Mouse (Mus musculus): ENCODE measurements at regions not wholly inside any gene's neighbourhood (a gene's known extent, or its start where the extent isn't known, plus 50 kb on each side); places are given as distances from the start of the nearest gene placed in this dataset.

DNA sequence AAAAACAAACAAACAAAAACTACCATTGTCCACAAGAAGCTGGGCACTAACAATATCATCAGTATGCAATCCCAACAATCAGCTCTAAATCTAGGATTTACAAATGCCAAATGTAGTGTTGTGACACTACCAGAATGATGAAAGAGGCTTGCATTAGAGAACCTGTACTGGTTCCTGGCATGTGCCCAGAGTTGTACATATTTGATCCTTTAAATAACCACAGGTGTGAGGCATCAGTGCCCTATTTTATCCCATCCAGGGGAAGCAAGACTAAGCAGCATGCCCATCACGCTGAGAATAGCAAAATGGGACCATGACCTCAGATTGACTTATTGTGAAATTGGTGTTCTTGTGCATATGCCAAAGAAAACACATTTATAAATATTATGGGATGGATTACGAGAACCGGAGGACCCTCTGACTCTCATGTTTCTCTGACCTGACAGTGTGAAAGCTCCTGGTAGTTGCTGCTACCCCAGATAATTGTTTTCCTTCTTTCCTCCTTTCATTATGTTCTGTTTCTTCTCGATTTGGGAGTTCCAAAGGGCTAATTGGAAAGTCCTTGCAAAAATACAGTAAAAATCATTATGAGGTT, 157.4 kb downstream of the Gm10192 start:
- H3K4me1 ChIP-seq (ENCODE audit: control insufficient read depth in 2 of 2, insufficient read depth in 2 of 2, low read length in 2 of 2, poor library complexity in 1 of 2), result no peaks in the 10 kb centered on the region
- no peaks in the 10 kb centered on the region for H3K9me3 ChIP-seq (ENCODE audit: control insufficient read depth, insufficient read depth, low read depth, low read length)
- TF ChIP-seq ZNF384 (IDR thresholded peaks at IDR 0.05; ENCODE audit: low read depth, low read length) (no peak), CHD2 (IDR thresholded peaks at IDR 0.05; ENCODE audit: low read depth, low read length) (no peak), ZC3H11A (IDR thresholded peaks at IDR 0.05; ENCODE audit: borderline replicate concordance, low read depth, low read length) (no peak), MAFK (IDR thresholded peaks at IDR 0.05; ENCODE audit: insufficient read depth, low read depth, low read length) (no peak), HCFC1 (IDR thresholded peaks at IDR 0.05; ENCODE audit: borderline replicate concordance, insufficient read depth, low read length) (no peak)
- in situ Hi-C loops (cut with MboI; ENCODE audit: low sequenced_read_pairs in 2 of 2, unreplicated experiment in 2 of 2), result no loop called here
- H3K36me3 ChIP-seq (ENCODE audit: control insufficient read depth, insufficient read depth, low read length, poor library complexity, severe bottlenecking), result no peaks in the 10 kb centered on the region
- no peak overlapping the region for H3K27ac ChIP-seq (ENCODE audit: insufficient read depth, low read depth, low read length, poor library complexity, severe bottlenecking)
- H3K4me3 ChIP-seq (ENCODE audit: insufficient read depth in 1 of 2, low read depth in 1 of 2, low read length in 2 of 2, poor library complexity in 1 of 2, severe bottlenecking in 1 of 2), result no peak overlapping the region
- DNase-seq (ENCODE audit: low read depth, low spot score), result no peak
- no peak overlapping the region for H3K9ac ChIP-seq (ENCODE audit: insufficient read depth, low read depth, low read length, poor library complexity, severe bottlenecking)

DNA sequence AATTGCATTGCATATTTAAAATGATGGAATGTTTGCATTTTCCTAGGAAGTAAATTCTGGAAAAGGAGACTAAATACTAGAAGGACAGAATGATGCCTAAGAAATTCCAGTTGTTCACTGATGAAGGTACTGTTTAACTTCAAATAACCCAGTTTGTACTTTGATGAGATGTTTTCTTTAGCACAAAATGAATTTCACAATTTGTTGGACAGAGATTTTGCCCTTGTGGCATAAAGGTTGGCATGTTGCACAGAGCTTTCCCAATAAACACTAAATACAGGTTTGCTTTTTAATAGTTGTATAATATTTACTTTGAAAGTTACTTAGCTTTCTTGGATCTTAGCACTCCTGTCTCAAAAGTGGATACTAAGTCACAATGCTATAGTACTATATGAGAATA, 181.6 kb downstream of the Gm10192 start:
- TF ChIP-seq ZNF384 (IDR thresholded peaks at IDR 0.05; ENCODE audit: low read depth, low read length) (no peak), ZC3H11A (IDR thresholded peaks at IDR 0.05; ENCODE audit: borderline replicate concordance, low read depth, low read length) (no peak), MAFK (IDR thresholded peaks at IDR 0.05; ENCODE audit: insufficient read depth, low read depth, low read length) (no peak), CHD2 (IDR thresholded peaks at IDR 0.05; ENCODE audit: low read depth, low read length) (no peak), HCFC1 (IDR thresholded peaks at IDR 0.05; ENCODE audit: borderline replicate concordance, insufficient read depth, low read length) (no peak)
- no peak overlapping the region for H3K4me3 ChIP-seq (ENCODE audit: insufficient read depth in 1 of 2, low read depth in 1 of 2, low read length in 2 of 2, poor library complexity in 1 of 2, severe bottlenecking in 1 of 2)
- H3K9ac ChIP-seq (ENCODE audit: insufficient read depth, low read depth, low read length, poor library complexity, severe bottlenecking), result no peak overlapping the region
- no peak overlapping the region for H3K27ac ChIP-seq (ENCODE audit: insufficient read depth, low read depth, low read length, poor library complexity, severe bottlenecking)
- DNase-seq (ENCODE audit: low read depth, low spot score), result no peak
- no peaks in the 10 kb centered on the region for H3K9me3 ChIP-seq (ENCODE audit: control insufficient read depth, insufficient read depth, low read depth, low read length)
- no peaks in the 10 kb centered on the region for H3K4me1 ChIP-seq (ENCODE audit: control insufficient read depth in 2 of 2, insufficient read depth in 2 of 2, low read length in 2 of 2, poor library complexity in 1 of 2)
- no peaks in the 10 kb centered on the region for H3K36me3 ChIP-seq (ENCODE audit: control insufficient read depth, insufficient read depth, low read length, poor library complexity, severe bottlenecking)
- in situ Hi-C loops (cut with MboI; ENCODE audit: low sequenced_read_pairs in 2 of 2, unreplicated experiment in 2 of 2), result no loop called here

DNA sequence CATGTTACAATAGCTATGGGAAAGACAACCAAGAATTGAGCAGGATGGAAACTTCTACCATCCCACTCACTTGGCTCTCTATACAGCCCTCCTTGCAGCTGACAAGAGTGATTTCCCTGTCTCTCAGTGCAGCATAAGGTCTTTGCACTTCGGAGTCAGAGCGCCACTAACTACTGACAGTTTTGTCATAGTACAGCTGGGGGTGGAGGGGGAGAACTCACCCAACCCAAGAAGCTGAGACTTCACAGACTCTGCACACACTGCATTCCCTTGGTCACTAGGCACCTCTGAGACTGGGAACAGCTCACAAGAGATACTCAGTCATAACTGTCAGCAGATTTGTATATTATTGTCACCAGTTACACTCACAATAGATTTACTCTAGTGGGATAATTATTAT, 195.3 kb upstream of the Gm12695 start:
- no peak overlapping the region for H3K4me3 ChIP-seq (ENCODE audit: insufficient read depth in 1 of 2, low read depth in 1 of 2, low read length in 2 of 2, poor library complexity in 1 of 2, severe bottlenecking in 1 of 2)
- H3K9ac ChIP-seq (ENCODE audit: insufficient read depth, low read depth, low read length, poor library complexity, severe bottlenecking), result no peak overlapping the region
- H3K9me3 ChIP-seq (ENCODE audit: control insufficient read depth, insufficient read depth, low read depth, low read length), result no peaks in the 10 kb centered on the region
- TF ChIP-seq ZC3H11A (IDR thresholded peaks at IDR 0.05; ENCODE audit: borderline replicate concordance, low read depth, low read length) (no peak), HCFC1 (IDR thresholded peaks at IDR 0.05; ENCODE audit: borderline replicate concordance, insufficient read depth, low read length) (no peak), CHD2 (IDR thresholded peaks at IDR 0.05; ENCODE audit: low read depth, low read length) (no peak), ZNF384 (IDR thresholded peaks at IDR 0.05; ENCODE audit: low read depth, low read length) (no peak), MAFK (IDR thresholded peaks at IDR 0.05; ENCODE audit: insufficient read depth, low read depth, low read length) (no peak)
- in situ Hi-C loops (cut with MboI; ENCODE audit: low sequenced_read_pairs in 2 of 2, unreplicated experiment in 2 of 2), result no loop called here
- no peaks in the 10 kb centered on the region for H3K4me1 ChIP-seq (ENCODE audit: control insufficient read depth in 2 of 2, insufficient read depth in 2 of 2, low read length in 2 of 2, poor library complexity in 1 of 2)
- H3K27ac ChIP-seq (ENCODE audit: insufficient read depth, low read depth, low read length, poor library complexity, severe bottlenecking), result no peak overlapping the region
- H3K36me3 ChIP-seq (ENCODE audit: control insufficient read depth, insufficient read depth, low read length, poor library complexity, severe bottlenecking), result no peaks in the 10 kb centered on the region
- DNase-seq (ENCODE audit: low read depth, low spot score), result no peak

DNA sequence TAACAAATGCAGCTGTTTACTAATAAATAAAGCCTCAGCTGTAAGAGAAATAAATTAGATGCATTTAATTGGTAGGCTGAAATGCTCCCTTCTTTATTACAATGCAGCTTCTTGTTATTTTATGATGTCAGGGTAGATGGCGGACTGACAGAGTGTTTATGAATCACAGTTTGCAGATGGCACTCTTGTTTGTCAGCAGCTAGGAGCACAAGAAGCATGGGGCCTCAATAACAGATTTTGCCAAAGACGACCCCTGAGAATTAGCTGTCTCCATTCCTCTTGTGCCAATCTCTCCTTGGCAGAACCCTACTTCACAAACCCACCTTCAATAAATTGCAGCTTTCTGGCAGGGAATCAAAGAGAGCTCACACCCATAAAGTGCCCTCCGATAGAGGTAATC, 194.9 kb upstream of the Gm12695 start:
- in situ Hi-C loops (cut with MboI; ENCODE audit: low sequenced_read_pairs in 2 of 2, unreplicated experiment in 2 of 2), result no loop called here
- Histone ChIP-seq H3K27ac (ENCODE audit: insufficient read depth, low read depth, low read length, poor library complexity, severe bottlenecking) (no peak overlapping the region), H3K4me3 (ENCODE audit: insufficient read depth in 1 of 2, low read depth in 1 of 2, low read length in 2 of 2, poor library complexity in 1 of 2, severe bottlenecking in 1 of 2) (no peak overlapping the region), H3K4me1 (ENCODE audit: control insufficient read depth in 2 of 2, insufficient read depth in 2 of 2, low read length in 2 of 2, poor library complexity in 1 of 2) (no peaks in the 10 kb centered on the region), H3K36me3 (ENCODE audit: control insufficient read depth, insufficient read depth, low read length, poor library complexity, severe bottlenecking) (no peaks in the 10 kb centered on the region), H3K9me3 (ENCODE audit: control insufficient read depth, insufficient read depth, low read depth, low read length) (no peaks in the 10 kb centered on the region), H3K9ac (ENCODE audit: insufficient read depth, low read depth, low read length, poor library complexity, severe bottlenecking) (no peak overlapping the region)
- DNase-seq (ENCODE audit: low read depth, low spot score), result no peak
- TF ChIP-seq MAFK (IDR thresholded peaks at IDR 0.05; ENCODE audit: insufficient read depth, low read depth, low read length) (no peak), HCFC1 (IDR thresholded peaks at IDR 0.05; ENCODE audit: borderline replicate concordance, insufficient read depth, low read length) (no peak), ZC3H11A (IDR thresholded peaks at IDR 0.05; ENCODE audit: borderline replicate concordance, low read depth, low read length) (no peak), ZNF384 (IDR thresholded peaks at IDR 0.05; ENCODE audit: low read depth, low read length) (no peak), CHD2 (IDR thresholded peaks at IDR 0.05; ENCODE audit: low read depth, low read length) (no peak)

DNA sequence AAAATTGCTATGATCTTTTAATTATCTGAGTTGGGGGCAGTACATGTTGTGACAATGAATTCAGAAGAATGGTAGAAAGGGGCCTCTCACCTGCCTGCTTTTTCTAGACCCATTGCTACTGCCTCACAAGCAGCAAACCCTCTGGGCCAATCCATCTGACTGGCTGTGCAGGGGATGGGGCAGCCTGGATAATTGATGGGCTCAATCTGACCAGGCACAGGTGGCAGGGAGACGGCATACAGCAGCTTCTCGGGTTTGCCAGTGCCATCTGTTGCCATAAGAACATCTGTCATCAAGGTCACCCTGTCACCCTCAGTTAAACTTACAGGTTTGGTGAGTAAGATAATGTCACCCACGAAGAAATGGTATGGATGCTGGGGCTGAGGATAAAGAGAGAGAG, 189.9 kb upstream of the Gm12695 start:
- TF ChIP-seq HCFC1 (IDR thresholded peaks at IDR 0.05; ENCODE audit: borderline replicate concordance, insufficient read depth, low read length) (no peak), MAFK (IDR thresholded peaks at IDR 0.05; ENCODE audit: insufficient read depth, low read depth, low read length) (no peak), CHD2 (IDR thresholded peaks at IDR 0.05; ENCODE audit: low read depth, low read length) (no peak), ZNF384 (IDR thresholded peaks at IDR 0.05; ENCODE audit: low read depth, low read length) (no peak), ZC3H11A (IDR thresholded peaks at IDR 0.05; ENCODE audit: borderline replicate concordance, low read depth, low read length) (no peak)
- H3K27ac ChIP-seq (ENCODE audit: insufficient read depth, low read depth, low read length, poor library complexity, severe bottlenecking), result no peak overlapping the region
- in situ Hi-C loops (cut with MboI; ENCODE audit: low sequenced_read_pairs in 2 of 2, unreplicated experiment in 2 of 2), result no loop called here

More for the DNA sequence above, 189.9 kb upstream of the Gm12695 start:
- Histone ChIP-seq H3K9me3 (ENCODE audit: control insufficient read depth, insufficient read depth, low read depth, low read length) (no peaks in the 10 kb centered on the region), H3K4me1 (ENCODE audit: control insufficient read depth in 2 of 2, insufficient read depth in 2 of 2, low read length in 2 of 2, poor library complexity in 1 of 2) (no peaks in the 10 kb centered on the region), H3K36me3 (ENCODE audit: control insufficient read depth, insufficient read depth, low read length, poor library complexity, severe bottlenecking) (no peaks in the 10 kb centered on the region), H3K9ac (ENCODE audit: insufficient read depth, low read depth, low read length, poor library complexity, severe bottlenecking) (no peak overlapping the region), H3K4me3 (ENCODE audit: insufficient read depth in 1 of 2, low read depth in 1 of 2, low read length in 2 of 2, poor library complexity in 1 of 2, severe bottlenecking in 1 of 2) (no peak overlapping the region)
- no peak for DNase-seq (ENCODE audit: low read depth, low spot score)
